Mouse (Mus musculus): ENCODE measurements around the gene Tub.

- TF ChIP-seq CTCF (IDR thresholded peaks at IDR 0.05; ENCODE audit: low read depth, low read length) (peak; percentile 82), TAL1 (conservative IDR thresholded peaks at IDR 0.05; ENCODE audit: low read depth, low read length) (no peak)
Measured at GRCm38 (mm10) chr7:108966742-108967362, 16.7 kb downstream of the Tub start.

Measured in G1E (cell line).